Mouse (Mus musculus): ENCODE data around the gene Bet1. TPM values are rescaled to one million over a fixed set of nuclear protein-coding genes. Genes with fewer than 3 reads are reported as not detected.

The Bet1 gene
- polyA plus RNA-seq (2012; fragmentation: generic; extraction: Trizol), result 10 to 100 TPM in 1 of 2 experiments, 1 to 10 TPM in 1; 4.1 to 13.5 TPM

GRCm38 (mm10) chr6:4086663-4087454, at the start of gene Bet1:
Gene Bet1, minus strand, starts transcription at chr6:4086972.

Other genes with a start within 250 kb of the Bet1 start
- not detected for gene Tfpi2, start 98.1 kb downstream of the Bet1 start, polyA plus RNA-seq (2012; fragmentation: generic; extraction: Trizol)
- gene Gngt1, start 93.2 kb downstream of the Bet1 start, polyA plus RNA-seq (2012; fragmentation: generic; extraction: Trizol), result not detected
- 1 to 10 TPM in 1 of 2 experiments, under 1 TPM in 1; 0.39 to 1.7 TPM for gene Gng11, start 83.1 kb downstream of the Bet1 start, polyA plus RNA-seq (2012; fragmentation: generic; extraction: Trizol)

Measured in C3H10T1/2 (cell line).